Mouse (Mus musculus) thymus, adult 2 months (tissue): ENCODE results near the gene Wdr86.

ENCODE experiments used
- CTCF ChIP-seq: fragments of 200-500 bp; IDR thresholded peaks from 2 replicates; pipeline ENCODE4 v1.5.1; 2012; ENCODE audit warnings: mild to moderate bottlenecking, control low read depth, low read length, moderate library complexity, borderline replicate concordance; ENCODE audit not compliant: control insufficient read depth, poor library complexity, insufficient read depth; ENCODE audit errors: extremely low read depth
- POLR2A ChIP-seq: fragments of 200-500 bp; IDR thresholded peaks from 2 replicates; pipeline ENCODE4 v1.6.1; 2012; ENCODE audit warnings: mild to moderate bottlenecking, low read length, control low read depth, moderate library complexity; ENCODE audit not compliant: control insufficient read depth, poor library complexity, insufficient read depth; ENCODE audit errors: extremely low read depth

GRCm38 (mm10) chr5:24757816-24758215 lies 27.3 kb upstream of the Wdr86 start, which contains the start of gene Crygn:
- TF ChIP-seq CTCF (no peak), POLR2A (no peak)
